9 mouse cellular contexts compared by ENCODE assay signal in the genomic region with DNA sequence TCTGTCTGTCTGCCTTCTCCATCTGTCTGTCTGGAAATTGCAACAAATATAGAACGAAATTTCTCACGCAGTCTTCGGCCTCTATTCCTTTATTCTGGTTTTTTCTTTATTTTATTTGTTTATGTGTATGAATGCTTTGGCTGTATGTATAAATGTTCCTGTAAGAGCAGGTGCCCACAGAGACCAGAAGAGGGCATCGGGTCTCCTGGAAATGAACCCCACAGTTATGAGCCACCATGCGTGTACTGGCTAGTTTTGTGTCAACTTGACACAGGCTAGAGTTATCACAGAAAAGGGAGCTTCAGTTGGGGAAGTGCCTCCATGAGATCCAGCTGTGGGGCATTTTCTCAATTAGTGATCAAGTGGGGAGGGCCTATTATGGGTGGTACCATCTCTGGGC. TPM values are rescaled to one million over a fixed set of nuclear protein-coding genes. Genes with fewer than 3 reads are reported as not detected.
DNase-seq lines count a peak whose midpoint lies in the region; ATAC-seq and TF ChIP-seq lines count a peak whose summit lies in the region.
"Had no signal": no experiment of that assay in that cellular context is flagged by ENCODE, and none has a peak within 500 bp of the region (broad histone marks: within the 10 kb centered on the region; RNA-seq: fewer than 3 reads in every experiment).

No protein-coding gene starts in this region.

- H3K36me3 ChIP-seq in heart, postnatal 0 days (replicated peaks; ENCODE audit: control insufficient read depth, insufficient read depth, low read length): no peaks in the 10 kb centered on the region
- H3K36me3 ChIP-seq in embryonic facial prominence, embryonic 14.5 days (ENCODE audit: control insufficient read depth, insufficient read depth, low read length): no peaks in the 10 kb centered on the region
- no peaks in the 10 kb centered on the region for H3K36me3 ChIP-seq in hindbrain, postnatal 0 days (ENCODE audit: insufficient read depth, low read length)
- H3K36me3 ChIP-seq in myocyte (ENCODE audit: control insufficient read depth, insufficient read depth): no peaks in the 10 kb centered on the region

- no peak; the same call in 1 of the 2 replicates for ATAC-seq in heart, postnatal 0 days (ENCODE audit: insufficient read depth, low read depth)
- ATAC-seq in embryonic facial prominence, embryonic 14.5 days (ENCODE audit: low read depth): no peak
- peak; percentile 54 for ATAC-seq in hindbrain, postnatal 0 days

- peak; percentile 29 for TF ChIP-seq CTCF in heart, postnatal 0 days (IDR thresholded peaks at IDR 0.05; ENCODE audit: low read depth)
- TF ChIP-seq CTCF in hindbrain, postnatal 0 days (IDR thresholded peaks at IDR 0.05; ENCODE audit: low read depth): peak; percentile 50

- no peaks in the 10 kb centered on the region for H3K9me3 ChIP-seq in heart, postnatal 0 days (replicated peaks; ENCODE audit: control insufficient read depth, low read length)
- no peaks in the 10 kb centered on the region for H3K9me3 ChIP-seq in embryonic facial prominence, embryonic 14.5 days (ENCODE audit: control insufficient read depth, low read length)
- no peaks in the 10 kb centered on the region for H3K9me3 ChIP-seq in hindbrain, postnatal 0 days (ENCODE audit: low read length)

- no peak for DNase-seq in heart, postnatal 0 days (ENCODE audit: low spot score)
- DNase-seq in heart, postnatal 4 days: no peak
- no peak for DNase-seq in embryonic facial prominence, embryonic 14.5 days (ENCODE audit: low spot score)
- DNase-seq in hindbrain, postnatal 0 days (ENCODE audit: low spot score): peak; percentile 40
- no peak for DNase-seq in layer of hippocampus, postnatal 10 days (ENCODE audit: low spot score in 2 of 2)
- DNase-seq in frontal cortex, postnatal 10 days (ENCODE audit: low spot score in 2 of 2): no peak
- DNase-seq in adrenal gland, postnatal 36 days: no peak

- TF ChIP-seq POLR2A in myocyte (IDR thresholded peaks at IDR 0.05; ENCODE audit: insufficient read length, low read depth): no peak

- H3K4me2 ChIP-seq in heart, postnatal 0 days (ENCODE audit: low read depth, low read length): peak overlapping the region; percentile 36; the same call in 1 of the 2 replicates
- no peak overlapping the region for H3K4me2 ChIP-seq in embryonic facial prominence, embryonic 14.5 days (ENCODE audit: low read depth, low read length)
- no peak overlapping the region for H3K4me2 ChIP-seq in hindbrain, postnatal 0 days (ENCODE audit: low read depth, low read length)
- peak overlapping the region; percentile 24 for H3K4me2 ChIP-seq in myocyte (ENCODE audit: low read depth)

- H3K27me3 ChIP-seq in heart, postnatal 0 days (ENCODE audit: control insufficient read depth, insufficient read depth, low read length): no peaks in the 10 kb centered on the region
- H3K27me3 ChIP-seq in embryonic facial prominence, embryonic 14.5 days (replicated peaks; ENCODE audit: control insufficient read depth, insufficient read depth, low read length): no peaks in the 10 kb centered on the region
- H3K27me3 ChIP-seq in hindbrain, postnatal 0 days (ENCODE audit: insufficient read depth, low read length): no peaks in the 10 kb centered on the region
- no peaks in the 10 kb centered on the region for H3K27me3 ChIP-seq in myocyte (ENCODE audit: control insufficient read depth, insufficient read depth, insufficient read length)
- H3K27me3 ChIP-seq: CH12.LX had no signal

- H3K4me3 ChIP-seq in heart, postnatal 0 days (ENCODE audit: low read depth, low read length): no peak overlapping the region
- H3K4me3 ChIP-seq in embryonic facial prominence, embryonic 14.5 days (ENCODE audit: low read depth, low read length): no peak overlapping the region
- no peak overlapping the region for H3K4me3 ChIP-seq in hindbrain, postnatal 0 days (ENCODE audit: low read length)
- no peak overlapping the region for H3K4me3 ChIP-seq in myocyte

- H3K27ac ChIP-seq in heart, postnatal 0 days (ENCODE audit: low read depth): peak overlapping the region; percentile 99
- peak overlapping the region; percentile 67; the same call in 1 of the 2 replicates for H3K27ac ChIP-seq in embryonic facial prominence, embryonic 14.5 days (replicated peaks; ENCODE audit: low read depth, low read length)
- peak overlapping the region; percentile 45; the same call in 1 of the 2 replicates for H3K27ac ChIP-seq in hindbrain, postnatal 0 days

- peaks cover 21% of the 10 kb centered on the region for H3K4me1 ChIP-seq in heart, postnatal 0 days (ENCODE audit: control insufficient read depth, insufficient read depth)
- no peaks in the 10 kb centered on the region for H3K4me1 ChIP-seq in embryonic facial prominence, embryonic 14.5 days (ENCODE audit: control insufficient read depth, insufficient read depth, low read length)
- peaks cover 5% of the 10 kb centered on the region for H3K4me1 ChIP-seq in hindbrain, postnatal 0 days (ENCODE audit: insufficient read depth, low read length)

- no peak overlapping the region for H3ac ChIP-seq in myocyte (ENCODE audit: control insufficient read depth, insufficient read length)

- no peak for TF ChIP-seq EP300 in heart, postnatal 0 days (IDR thresholded peaks at IDR 0.05; ENCODE audit: low read depth)

- WGBS in heart, postnatal 0 days: 55% methylated on average over 5 of the region's 5 CpGs
- WGBS in embryonic facial prominence, embryonic 14.5 days: 80% methylated on average over 5 of the region's 5 CpGs
- 35% methylated on average over 5 of the region's 5 CpGs for WGBS in hindbrain, postnatal 0 days

- peak overlapping the region; percentile 27; the same call in 1 of the 2 replicates for H3K9ac ChIP-seq in heart, postnatal 0 days (replicated peaks; ENCODE audit: low read depth, low read length)
- H3K9ac ChIP-seq in embryonic facial prominence, embryonic 14.5 days (ENCODE audit: low read depth, low read length): no peak overlapping the region
- H3K9ac ChIP-seq in hindbrain, postnatal 0 days (replicated peaks; ENCODE audit: low read length): no peak overlapping the region

- no peaks in the 10 kb centered on the region for H3K79me2 ChIP-seq in myocyte (ENCODE audit: control insufficient read depth, insufficient read depth)

TF ChIP-seq in myocyte, 11 proteins besides CTCF, POLR2A, EP300 and RAD21:
- TF ChIP-seq CEBPB (IDR thresholded peaks at IDR 0.05; ENCODE audit: insufficient read depth, poor library complexity, severe bottlenecking) (no peak), E2F4 (IDR thresholded peaks at IDR 0.05; ENCODE audit: insufficient read depth) (no peak), TCF3 (IDR thresholded peaks at IDR 0.05; ENCODE audit: insufficient read length, low read depth) (no peak), REST (IDR thresholded peaks at IDR 0.05; ENCODE audit: insufficient read depth, insufficient read length) (no peak), TCF12 (IDR thresholded peaks at IDR 0.05; ENCODE audit: insufficient read depth, poor library complexity, severe bottlenecking) (no peak), USF1 (IDR thresholded peaks at IDR 0.05; ENCODE audit: low read depth) (no peak), MYOD1 (IDR thresholded peaks at IDR 0.05; ENCODE audit: control insufficient read depth in 1 of 3, insufficient read length in 2 of 3, low read depth in 2 of 3) (no peak), POLR2AphosphoS2 (IDR thresholded peaks at IDR 0.05; ENCODE audit: insufficient read length, low read depth) (no peak), SRF (IDR thresholded peaks at IDR 0.05; ENCODE audit: control insufficient read depth, insufficient read length, low read depth) (no peak)

RNA-seq across cellular contexts. Expression of a gene that starts 11.9 kb away (rescaled TPM):
- 51.4 and 59.6 TPM in 2 replicates for total RNA-seq in heart, postnatal 0 days (2014; rRNA removed; ENCODE audit: low replicate concordance)
- 44.5 and 55.7 TPM in 2 replicates for polyA plus RNA-seq in heart, postnatal 0 days (2015; fragmentation: Nextera tagmentation; extraction: Ambion mirVana)
- 10 to 100 TPM; 42.3 to 49.1 TPM for total RNA-seq in heart, postnatal 4 days (2021)
- polyA plus RNA-seq in embryonic facial prominence, embryonic 14.5 days (2014; fragmentation: Nextera tagmentation; extraction: Ambion mirVana): 30.4 and 31.7 TPM in 2 replicates
- 104 and 110 TPM in 2 replicates for total RNA-seq in hindbrain, postnatal 0 days (2014; rRNA removed)
- 94.0 and 95.1 TPM in 2 replicates for polyA plus RNA-seq in hindbrain, postnatal 0 days (2015; fragmentation: Nextera tagmentation; extraction: Ambion mirVana)
- 18.7 TPM for polyA plus RNA-seq in myocyte (2012; fragmentation: generic; extraction: Trizol)
- total RNA-seq in layer of hippocampus, postnatal 10 days (2021): 10 to 100 TPM; 38.4 to 41.6 TPM
- total RNA-seq in adrenal gland, postnatal 36 days (2021): 100 to 1,000 TPM in 1 of 2 experiments, 10 to 100 TPM in 1; 93.1 to 188 TPM

RNA-seq across cellular contexts. Expression of a gene that starts 51.6 kb away (rescaled TPM):
- total RNA-seq in heart, postnatal 0 days (2014; rRNA removed; ENCODE audit: low replicate concordance): 1.8 and 5.4 TPM in 2 replicates
- 2.3 and 3.0 TPM in 2 replicates for polyA plus RNA-seq in heart, postnatal 0 days (2015; fragmentation: Nextera tagmentation; extraction: Ambion mirVana)
- total RNA-seq in heart, postnatal 4 days (2021): 1 to 10 TPM; 4.9 to 5.5 TPM
- 2.1 and 2.3 TPM in 2 replicates for polyA plus RNA-seq in embryonic facial prominence, embryonic 14.5 days (2014; fragmentation: Nextera tagmentation; extraction: Ambion mirVana)
- 69.3 and 71.2 TPM in 2 replicates for total RNA-seq in hindbrain, postnatal 0 days (2014; rRNA removed)
- 30.8 and 34.5 TPM in 2 replicates for polyA plus RNA-seq in hindbrain, postnatal 0 days (2015; fragmentation: Nextera tagmentation; extraction: Ambion mirVana)
- 0.90 TPM for polyA plus RNA-seq in myocyte (2012; fragmentation: generic; extraction: Trizol)
- total RNA-seq in layer of hippocampus, postnatal 10 days (2021): 10 to 100 TPM; 30.6 to 32.0 TPM
- 10 to 100 TPM; 10.8 to 11.4 TPM for total RNA-seq in adrenal gland, postnatal 36 days (2021)

Comparison
In these comparisons a context has a peak if more than half of its experiments do, and no peak if none do; other contexts are left out.
1. H3K27ac ChIP-seq: peak in every context shown above with its lines; median percentile 99 in heart, postnatal 0 days; 67 in embryonic facial prominence, embryonic 14.5 days; 45 in hindbrain, postnatal 0 days.
2. H3K4me2 ChIP-seq: peak in heart, postnatal 0 days (single experiment) and myocyte (single experiment); none in embryonic facial prominence, embryonic 14.5 days (single experiment) and hindbrain, postnatal 0 days (single experiment).